Mouse (Mus musculus) embryonic stem cell, embryonic (primary cell): ENCODE results near the gene Hmgb2.
"Not testable (repeated sequence)": the region's sequence is repeated elsewhere in the genome, so short reads cannot be mapped to it uniquely, and the experiment has no call there.

Experiments used
- CTCF ChIA-PET, 4 experiments: fragments of 300-600 bp in 2 of 4; fragments of 350-600 bp in 2 of 4; sonication (Branson Sonifier 250); formaldehyde crosslinking; loops; one replicate each; lab custom pipeline; 2022; ENCODE audit warnings: inconsistent platforms in 2 of 4; lab: Charles Lee
- POLR2A ChIA-PET, 4 experiments: fragments of 300-600 bp in 2 of 4; fragments of 350-600 bp in 2 of 4; sonication (Branson Sonifier 250); formaldehyde crosslinking; loops; one replicate each; lab custom pipeline; 2022; ENCODE audit warnings: antibody characterized with exemption in 4 of 4, inconsistent platforms in 1 of 4; lab: Charles Lee

The Hmgb2 gene

GRCm38 (mm10) chr8:57498847-57499511 is 12.7 kb upstream of the Hmgb2 start:
- ChIA-PET CTCF (interaction anchor here in 1 of 4 experiments (1.0 kb wide), 1 partner anchor 95 kb away, joined by 3 read pairs; no protein-coding TSS in a partner anchor), POLR2A (interaction anchor here (0.6 to 41.7 kb wide), 11 partner anchors 1 to 174 kb away, joined by 3 to 1309 read pairs (median 7); partner anchors contain the start of genes Hmgb2 (in 2 of the 4) and Sap30 (in 2 of the 4))

DNA sequence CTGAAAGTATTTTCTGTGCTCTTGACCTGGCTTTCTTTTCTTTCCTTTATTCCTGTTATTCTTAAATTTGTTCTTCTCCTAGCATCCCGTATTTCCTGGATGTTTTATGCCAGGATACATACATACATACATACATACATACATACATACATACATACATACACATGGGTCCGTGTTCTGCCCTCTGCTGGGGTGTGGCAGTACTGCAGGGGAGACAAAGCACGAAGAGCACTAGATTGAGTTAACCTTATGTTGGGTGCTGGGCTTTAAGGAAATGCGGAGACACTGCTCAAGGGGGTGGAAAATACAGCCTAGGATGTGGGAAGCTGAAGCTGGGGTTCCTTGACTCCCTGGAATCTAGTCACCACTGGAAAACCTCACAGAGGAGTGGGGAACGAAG is 8.1 kb upstream of the Hmgb2 start:
- CTCF ChIA-PET: interaction anchor here in 2 of 4 experiments (0.6 to 1.0 kb wide), 2 partner anchors 11 to 183 kb away, joined by 4 read pairs; partner anchors contain the start of gene Hand2 (in 1 of the 2)
- POLR2A ChIA-PET: interaction anchor here (0.7 to 41.7 kb wide), 6 partner anchors 4 to 296 kb away, joined by 3 to 1309 read pairs (median 394); partner anchors contain the start of genes Sap30 (in 2 of the 4) and Hmgb2 (in 1 of the 4)

DNA sequence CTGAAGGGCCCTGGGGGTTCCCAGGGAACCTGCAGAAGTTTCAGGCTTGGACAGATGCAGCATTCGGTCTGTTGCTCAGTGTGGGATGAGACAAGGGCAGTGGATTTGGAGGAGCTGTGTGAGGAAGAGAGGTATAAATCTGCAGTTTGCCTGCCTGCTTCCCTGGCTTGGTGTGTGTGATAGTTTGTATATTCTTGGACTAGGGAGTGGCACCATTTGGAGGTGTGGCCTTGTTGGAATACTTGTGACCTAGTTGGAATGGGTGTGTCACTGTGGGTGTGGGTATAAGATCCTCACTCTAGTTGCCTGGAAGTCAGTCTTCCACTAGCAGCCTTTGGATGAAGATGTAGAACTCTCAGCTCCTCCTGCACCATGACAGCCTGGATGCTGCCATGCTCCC is 6.2 kb upstream of the Hmgb2 start:
- CTCF ChIA-PET: not testable (repeated sequence)
- POLR2A ChIA-PET: interaction anchor here in 3 of 4 experiments (0.9 to 41.7 kb wide), 8 partner anchors 5 to 77 kb away, joined by 3 to 1309 read pairs (median 16); partner anchors contain the start of genes Sap30 (in 3 of the 3) and Hmgb2 (in 1 of the 3)

- CTCF ChIA-PET: interaction anchor here in 3 of 4 experiments (0.6 to 1.8 kb wide), 4 partner anchors 12 to 100 kb away, joined by 3 to 8 read pairs (median 6); no protein-coding TSS in a partner anchor
- POLR2A ChIA-PET: interaction anchor here in 3 of 4 experiments (0.6 to 41.7 kb wide), 17 partner anchors 6 to 1405 kb away, joined by 3 to 1309 read pairs (median 5); partner anchors contain the start of genes Sap30 (in 3 of the 3), Galntl6 (in 1 of the 3) and Hmgb2 (in 1 of the 3)
Observed at GRCm38 (mm10) chr8:57507556-57508063, 4.1 kb upstream of the Hmgb2 start.

DNA sequence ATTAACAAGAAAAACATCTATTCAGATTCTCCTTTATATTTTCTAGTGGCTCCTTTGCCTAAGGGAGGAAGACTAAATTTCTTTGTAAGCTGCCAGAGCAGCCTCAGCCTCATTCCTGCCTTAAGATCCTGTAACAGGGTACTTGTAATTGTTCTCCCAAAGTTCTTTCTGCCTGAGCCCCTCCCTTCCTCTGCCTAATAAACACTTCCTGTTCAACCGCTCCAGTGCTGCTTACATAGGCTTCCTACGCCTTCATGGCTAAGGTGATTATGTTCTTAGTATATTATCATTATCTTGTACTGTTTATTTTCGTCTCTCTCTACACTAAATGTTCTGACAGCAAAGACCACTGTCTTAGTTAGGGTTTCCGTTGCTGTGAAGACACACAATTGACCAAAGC is 3.0 kb upstream of the Hmgb2 start:
- ChIA-PET POLR2A (interaction anchor here in 3 of 4 experiments (0.6 to 41.7 kb wide), 6 partner anchors 4 to 92 kb away, joined by 3 to 1309 read pairs (median 393); partner anchors contain the start of genes Sap30 (in 3 of the 3) and Hmgb2 (in 1 of the 3)), CTCF (interaction anchor here in 1 of 4 experiments (0.6 kb wide), 1 partner anchor 18 kb away, joined by 4 read pairs; no protein-coding TSS in a partner anchor)

- CTCF ChIA-PET: no interaction called here
- POLR2A ChIA-PET: interaction anchor here (0.6 to 41.7 kb wide), 18 partner anchors 2 to 108 kb away, joined by 3 to 1309 read pairs (median 6); partner anchors contain the start of genes Sap30 (in 4 of the 4) and Hmgb2 (in 1 of the 4)
Observed at GRCm38 (mm10) chr8:57510791-57511315, 854 bp upstream of the Hmgb2 start.

DNA sequence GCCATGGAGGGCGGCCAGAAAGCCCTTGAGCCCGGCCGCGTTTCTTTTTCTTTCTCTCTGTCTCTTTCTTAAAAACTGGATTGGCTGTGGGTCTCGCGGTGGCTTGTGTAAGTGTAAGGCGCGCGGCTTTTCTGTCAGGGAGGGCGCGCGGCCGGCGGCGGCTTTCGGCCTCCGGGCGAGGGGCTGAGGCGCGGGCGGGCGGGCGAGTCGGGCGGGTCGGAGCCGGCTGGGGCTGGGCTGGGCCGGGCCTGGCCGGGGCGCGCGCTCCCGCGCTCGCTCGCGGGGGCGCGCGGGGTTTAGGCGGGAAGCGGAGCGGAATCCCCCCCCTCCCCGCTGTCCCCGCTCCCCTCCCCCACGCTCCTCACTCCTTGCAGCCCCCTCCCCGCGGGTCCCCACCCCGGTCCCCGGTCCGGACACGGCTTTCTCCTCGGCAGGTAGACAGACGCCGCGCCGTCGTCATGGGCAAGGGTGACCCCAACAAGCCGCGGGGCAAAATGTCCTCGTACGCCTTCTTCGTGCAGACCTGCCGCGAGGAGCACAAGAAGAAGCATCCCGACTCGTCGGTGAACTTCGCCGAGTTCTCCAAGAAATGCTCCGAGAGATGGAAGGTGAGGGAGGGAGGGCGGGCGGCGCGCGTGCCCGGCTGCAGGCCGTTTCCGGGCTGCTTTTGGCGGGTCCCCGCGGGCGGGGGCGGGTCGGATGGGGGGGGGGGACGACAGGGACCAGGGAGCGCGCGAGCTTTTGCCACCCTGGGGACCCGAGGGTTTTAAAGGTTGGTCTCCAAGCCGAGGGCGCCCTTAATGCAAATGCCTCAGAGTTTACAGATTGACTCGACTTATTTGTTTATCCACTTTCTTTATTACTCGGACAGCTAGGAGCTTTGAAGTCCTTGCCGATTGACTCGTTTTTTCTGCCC is 692 bp downstream of the Hmgb2 start:
- CTCF ChIA-PET: no interaction called here
- POLR2A ChIA-PET: interaction anchor here (1.0 to 41.7 kb wide), 20 partner anchors 1 to 283 kb away, joined by 3 to 1309 read pairs (median 7); partner anchors contain the start of genes Sap30 (in 4 of the 4) and Hmgb2 (in 1 of the 4)

GRCm38 (mm10) chr8:57513178-57513661 is 1.5 kb downstream of the Hmgb2 start:
- CTCF ChIA-PET: interaction anchor here in 1 of 4 experiments (0.6 kb wide), 2 partner anchors 11 to 375 kb away, joined by 3 read pairs; no protein-coding TSS in a partner anchor
- POLR2A ChIA-PET: interaction anchor here (0.7 to 41.7 kb wide), 18 partner anchors 0 to 254 kb away, joined by 3 to 1309 read pairs (median 6); partner anchors contain the start of genes Sap30 (in 4 of the 4) and Hmgb2 (in 1 of the 4)

DNA sequence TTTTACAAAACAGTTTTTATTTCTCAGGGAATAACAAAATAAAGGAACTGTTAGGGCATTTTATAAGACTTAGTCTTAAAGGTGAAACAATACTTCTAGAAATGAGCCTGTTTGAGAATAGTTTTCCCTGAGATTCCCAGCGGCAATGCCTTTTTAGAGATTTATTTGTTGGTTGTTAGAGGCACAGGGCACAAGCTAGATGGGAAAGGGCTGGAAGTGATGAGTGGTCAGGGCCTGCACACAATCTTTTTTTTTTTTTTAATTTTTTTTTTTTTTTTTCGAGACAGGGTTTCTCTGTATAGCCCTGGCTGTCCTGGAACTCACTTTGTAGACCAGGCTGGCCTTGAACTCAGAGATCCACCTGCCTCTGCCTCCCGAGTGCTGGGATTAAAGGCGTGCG is 5.0 kb downstream of the Hmgb2 start:
- ChIA-PET POLR2A (interaction anchor here (0.5 to 41.7 kb wide), 30 partner anchors 4 to 274 kb away, joined by 3 to 1309 read pairs (median 4); partner anchors contain the start of genes Sap30 (in 4 of the 4) and Hmgb2 (in 1 of the 4)), CTCF (interaction anchor here in 2 of 4 experiments (0.6 to 1.2 kb wide), 2 partner anchors 12 to 122 kb away, joined by 3 to 4 read pairs; no protein-coding TSS in a partner anchor)

DNA sequence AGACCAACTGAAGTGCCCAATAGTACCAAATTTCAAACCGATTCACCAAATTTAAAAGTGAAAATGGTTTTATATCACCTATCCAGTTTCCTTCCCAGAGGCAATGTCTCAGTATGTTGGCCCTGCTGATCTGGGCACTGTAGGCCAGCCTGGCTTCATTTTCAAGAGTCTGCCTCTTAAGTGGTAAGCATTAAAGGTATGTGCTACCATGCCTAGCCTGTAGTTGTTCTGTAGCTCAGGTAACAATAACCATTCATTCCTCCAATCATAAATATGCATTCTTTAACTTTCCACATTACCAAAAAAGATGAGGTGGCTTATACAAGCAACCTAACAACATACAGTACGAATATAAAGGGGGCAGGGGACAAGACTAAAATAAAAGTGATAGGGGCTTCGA is 6.0 kb downstream of the Hmgb2 start:
- CTCF ChIA-PET: interaction anchor here in 3 of 4 experiments (0.6 to 1.2 kb wide), 3 partner anchors 11 to 283 kb away, joined by 3 to 5 read pairs (median 3); no protein-coding TSS in a partner anchor
- POLR2A ChIA-PET: interaction anchor here (0.6 to 41.7 kb wide), 24 partner anchors 5 to 138 kb away, joined by 3 to 1309 read pairs (median 4); partner anchors contain the start of genes Sap30 (in 3 of the 4) and Hmgb2 (in 1 of the 4)

DNA sequence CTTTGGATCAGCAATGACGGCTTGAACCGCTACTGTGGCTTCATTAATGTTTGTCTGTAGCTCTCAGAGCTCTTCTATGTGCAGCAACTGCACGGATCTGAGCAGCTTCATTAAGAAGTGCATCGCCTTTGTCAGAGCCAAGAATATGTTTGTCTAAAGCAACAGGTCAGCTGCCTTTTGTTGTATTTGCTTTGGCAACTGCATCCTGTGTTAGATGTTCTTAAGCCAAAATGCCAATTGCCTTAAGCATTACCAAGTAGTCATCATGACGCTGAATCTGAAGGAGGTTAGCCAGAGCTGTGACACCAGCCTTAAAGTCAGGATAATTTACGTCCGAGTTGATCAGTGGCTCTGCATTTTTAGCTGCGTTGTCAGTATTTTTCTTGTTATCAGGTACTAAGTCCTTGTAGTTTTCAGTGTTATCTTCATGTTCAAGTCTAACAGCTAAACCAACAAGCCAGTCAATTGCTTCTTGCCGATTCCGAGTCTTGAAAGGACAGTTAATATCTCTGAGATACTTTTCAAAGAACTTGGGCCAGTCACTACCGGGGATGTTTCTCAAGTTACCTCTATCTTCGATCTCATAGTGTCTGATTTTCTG is 8.6 kb downstream of the Hmgb2 start:
- ChIA-PET CTCF (interaction anchor here in 1 of 4 experiments (0.9 kb wide), 1 partner anchor 116 kb away, joined by 11 read pairs; no protein-coding TSS in a partner anchor), POLR2A (interaction anchor here (0.6 to 41.7 kb wide), 33 partner anchors 7 to 294 kb away, joined by 3 to 1309 read pairs (median 4); partner anchors contain the start of genes Sap30 (in 4 of the 4) and Hmgb2 (in 2 of the 4))

DNA sequence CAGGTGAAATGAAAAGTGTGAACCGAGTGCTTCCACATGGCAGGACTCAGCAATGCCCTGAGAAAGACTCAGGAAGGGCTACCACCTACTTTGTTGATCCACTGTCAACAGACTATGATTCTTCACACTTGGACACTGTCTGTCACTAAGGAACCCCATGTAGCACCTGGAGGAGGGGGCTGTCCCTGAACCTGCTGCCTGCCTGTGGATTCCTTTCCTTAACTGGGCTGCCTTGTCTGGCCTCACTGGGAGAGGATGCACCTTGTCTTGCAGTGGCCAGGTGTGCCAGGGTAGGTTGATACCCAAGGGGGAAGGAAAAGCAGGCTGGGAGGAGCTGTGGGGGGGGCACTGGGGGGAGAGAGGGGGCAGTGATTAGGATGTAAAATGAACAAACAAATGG is 16.3 kb downstream of the Hmgb2 start:
- ChIA-PET CTCF (interaction anchor here in 1 of 4 experiments (1.7 kb wide), 1 partner anchor 11 kb away, joined by 3 read pairs; no protein-coding TSS in a partner anchor), POLR2A (interaction anchor here in 2 of 4 experiments (0.6 to 41.7 kb wide), 2 partner anchors 28 to 90 kb away, joined by 3 to 1309 read pairs; partner anchors contain the start of genes Hmgb2 (in 1 of the 2) and Sap30 (in 1 of the 2))

- CTCF ChIA-PET: interaction anchor here in 2 of 4 experiments (0.7 to 2.4 kb wide), 6 partner anchors 9 to 228 kb away, joined by 3 to 20 read pairs (median 3); no protein-coding TSS in a partner anchor
- POLR2A ChIA-PET: interaction anchor here in 2 of 4 experiments (1.4 to 41.7 kb wide), 3 partner anchors 30 to 104 kb away, joined by 3 to 1309 read pairs (median 4); partner anchors contain the start of genes Hmgb2 (in 1 of the 2) and Sap30 (in 1 of the 2)
Observed at GRCm38 (mm10) chr8:57530238-57530637, 18.5 kb downstream of the Hmgb2 start.

DNA sequence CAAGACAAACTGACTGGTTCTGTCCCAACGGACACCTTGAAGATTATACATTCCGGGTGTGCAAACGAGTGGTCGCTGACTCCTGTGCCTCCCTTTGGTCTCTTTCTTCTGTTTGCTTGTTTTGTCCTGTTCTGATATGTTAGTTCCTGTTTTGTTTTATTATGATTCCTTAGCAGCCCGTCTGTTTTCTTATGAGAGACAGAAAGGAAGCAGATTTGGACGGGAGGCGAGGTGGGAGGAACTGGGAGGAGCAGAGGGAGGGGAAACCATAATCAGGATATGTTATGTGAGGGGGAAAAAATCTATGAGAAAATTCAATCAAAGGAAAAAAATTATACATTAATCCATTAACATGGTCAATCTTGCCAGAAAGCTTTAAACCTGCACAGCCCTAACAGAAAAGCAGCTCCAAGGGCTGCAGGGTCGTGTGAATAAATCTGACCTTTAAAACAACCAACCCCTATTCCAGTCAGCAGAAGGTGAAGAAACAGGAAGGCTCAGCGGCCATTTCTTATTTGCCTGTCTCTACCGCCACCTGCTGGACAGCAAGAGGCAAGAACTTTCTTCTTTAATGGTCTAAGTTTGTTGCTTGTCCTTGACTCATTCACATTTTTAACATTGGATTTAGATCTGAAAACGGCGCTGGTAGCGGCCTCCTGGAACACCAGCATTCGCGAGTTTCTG is 19.1 kb downstream of the Hmgb2 start:
- CTCF ChIA-PET: interaction anchor here (0.6 to 2.4 kb wide), 21 partner anchors 9 to 269 kb away, joined by 3 to 20 read pairs (median 4); no protein-coding TSS in a partner anchor
- POLR2A ChIA-PET: interaction anchor here in 2 of 4 experiments (1.1 to 41.7 kb wide), 5 partner anchors 10 to 104 kb away, joined by 3 to 1309 read pairs (median 3); partner anchors contain the start of genes Hmgb2 (in 1 of the 2) and Sap30 (in 1 of the 2)

- CTCF ChIA-PET: interaction anchor here (0.7 to 2.4 kb wide), 8 partner anchors 9 to 268 kb away, joined by 3 to 20 read pairs (median 5); no protein-coding TSS in a partner anchor
- POLR2A ChIA-PET: interaction anchor here in 1 of 4 experiments (0.8 to 41.7 kb wide), 4 partner anchors 9 to 103 kb away, joined by 3 to 1309 read pairs (median 3); partner anchors contain the start of genes Hmgb2 and Sap30
Observed at GRCm38 (mm10) chr8:57532223-57532622, 20.5 kb downstream of the Hmgb2 start.
